Mouse (Mus musculus) lung, embryonic 14.5 days (tissue): ENCODE measurements around the gene Sparc. TPM values are rescaled to one million over a fixed set of nuclear protein-coding genes. Genes with fewer than 3 reads are reported as not detected.
"Not testable (repeated sequence)": the region's sequence is repeated elsewhere in the genome, so short reads cannot be mapped to it uniquely, and the experiment has no call there.

ENCODE experiments used
- ATAC-seq: fragments of 200-750 bp; cut with Nextera tagmentation; 2 replicates; pipeline ENCODE4 v1.8.0; 2017; ENCODE audit warnings: mild to moderate bottlenecking, moderate TSS enrichment, moderate library complexity; ENCODE audit not compliant: insufficient read depth
- DNase-seq: peaks from one replicate; pipeline ENCODE4 v3.0.0-alpha.2; 2015
- H3K27ac ChIP-seq: fragments of 300-500 bp; sonication (generic); 2 replicates; pipeline ENCODE4 v1.5.1; 2014; ENCODE audit warnings: low read depth, mild to moderate bottlenecking, moderate library complexity
- H3K27me3 ChIP-seq: fragments of 300-500 bp; sonication (generic); 2 replicates; pipeline ENCODE4 v1.6.1; 2014; ENCODE audit warnings: low read length, control low read depth; ENCODE audit not compliant: insufficient read depth
- H3K36me3 ChIP-seq: fragments of 300-500 bp; sonication (generic); 2 replicates; pipeline ENCODE4 v1.6.1; 2014; ENCODE audit warnings: control low read depth; ENCODE audit not compliant: insufficient read depth
- H3K4me1 ChIP-seq: fragments of 300-500 bp; sonication (generic); 2 replicates; pipeline ENCODE4 v1.6.1; 2014; ENCODE audit warnings: antibody characterized with exemption, control low read depth; ENCODE audit not compliant: insufficient read depth
- H3K4me2 ChIP-seq: fragments of 300-500 bp; sonication (generic); 2 replicates; pipeline ENCODE4 v1.6.1; 2014; ENCODE audit warnings: mild to moderate bottlenecking
- H3K4me3 ChIP-seq: fragments of 300-500 bp; sonication (generic); 2 replicates; pipeline ENCODE4 v1.5.1; 2014; ENCODE audit warnings: low read depth, low read length
- H3K9ac ChIP-seq: fragments of 300-500 bp; sonication (generic); 2 replicates; pipeline ENCODE4 v1.6.1; 2014
- H3K9me3 ChIP-seq: fragments of 300-500 bp; sonication (generic); 2 replicates; pipeline ENCODE4 v1.6.1; 2016; ENCODE audit warnings: low read depth, low read length, control low read depth
- CTCF ChIP-seq: IDR thresholded peaks from 2 replicates; pipeline ENCODE4 v1.5.1; 2016; ENCODE audit warnings: antibody characterized with exemption, low read depth
- WGBS: fragments of 180-500 bp; shearing (Covaris S2); extraction: QIAGEN DNeasy Blood & Tissue Kit; methylation state at CpG from one replicate; pipeline ENCODE4 v1.1.7; 2014; 5-methylcytosine and 5-hydroxymethylcytosine counted together
- polyA plus RNA-seq: library from polyadenylated mRNA; unstranded; fragments of >200 nt; fragmentation: Nextera tagmentation; extraction: Ambion mirVana; gene quantifications from 2 replicates; pipeline ENCODE4 v1.2.1, GENCODE M21; 2014

Sparc gene
- polyA plus RNA-seq, 1 experiment from 2014 or later, result 1,429 TPM

GRCm38 (mm10) chr11:55419678-55420307, 3.2 kb downstream of the Sparc start:
- 0 out of 2 replicates have a peak, but pooled peaks cover 5% of the 10 kb centered on the region for H3K36me3 ChIP-seq
- H3K4me2 ChIP-seq, result peak overlapping the region; percentile 90
- DNase-seq (peak; percentile 90), ATAC-seq (peak; percentile 93)
- no peaks in the 10 kb centered on the region for H3K9me3 ChIP-seq
- TF ChIP-seq CTCF, result peak; percentile 17; the same call in 1 of the 2 replicates
- H3K4me3 ChIP-seq, result peak overlapping the region; percentile 75
- H3K27ac ChIP-seq, result peak overlapping the region; percentile 89
- peak overlapping the region; percentile 92 for H3K9ac ChIP-seq
- 2% methylated on average over 9 of the region's 9 CpGs for WGBS
- H3K4me1 ChIP-seq, result peaks cover 34% of the 10 kb centered on the region
- H3K27me3 ChIP-seq, result no peaks in the 10 kb centered on the region

GRCm38 (mm10) chr11:55419296-55419677, 3.7 kb downstream of the Sparc start:
- no peaks in the 10 kb centered on the region for H3K9me3 ChIP-seq
- H3K4me3 ChIP-seq, result peak overlapping the region; percentile 75
- H3K36me3 ChIP-seq, result peaks cover 7% of the 10 kb centered on the region; the same call in 1 of the 2 replicates
- TF ChIP-seq CTCF, result no peak
- peak overlapping the region; percentile 92 for H3K9ac ChIP-seq
- 0% methylated on average over 4 of the region's 4 CpGs for WGBS
- peaks cover 32% of the 10 kb centered on the region for H3K4me1 ChIP-seq
- peak overlapping the region; percentile 89 for H3K27ac ChIP-seq
- no peaks in the 10 kb centered on the region for H3K27me3 ChIP-seq
- H3K4me2 ChIP-seq, result peak overlapping the region; percentile 90
- DNase-seq, result peak; percentile 49
- no peak for ATAC-seq

DNA sequence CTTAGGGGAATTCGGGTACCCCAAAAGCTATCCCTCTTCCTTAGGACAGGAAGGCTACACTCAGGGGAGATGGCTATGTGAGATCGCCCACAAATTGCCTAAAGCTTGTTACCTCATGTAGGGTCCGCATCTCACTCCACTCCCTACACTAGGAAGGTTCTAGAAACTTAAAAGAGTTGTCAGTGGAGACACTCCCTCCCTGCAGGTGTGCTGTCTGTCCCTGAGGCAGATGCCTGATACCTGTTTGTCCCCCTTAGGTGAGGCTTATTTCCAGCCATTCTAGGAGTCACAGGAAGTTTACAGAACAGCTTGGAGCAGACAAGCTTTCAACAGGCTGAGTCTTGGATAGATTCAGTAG, 4.3 kb downstream of the Sparc start:
- ATAC-seq, result no peak
- Histone ChIP-seq H3K4me1 (peaks cover 28% of the 10 kb centered on the region), H3K4me2 (peak overlapping the region; percentile 90), H3K27me3 (no peaks in the 10 kb centered on the region), H3K9me3 (no peaks in the 10 kb centered on the region), H3K36me3 (peaks cover 10% of the 10 kb centered on the region; the same call in 1 of the 2 replicates), H3K9ac (peak overlapping the region; percentile 92), H3K27ac (peak overlapping the region; percentile 89), H3K4me3 (peak overlapping the region; percentile 75)
- DNase-seq, result no peak
- WGBS, result 4% methylated on average over 3 of the region's 3 CpGs
- TF ChIP-seq CTCF, result no peak

- DNase-seq (peak; percentile 93), ATAC-seq (peak; percentile 68)
- Histone ChIP-seq H3K27me3 (no peaks in the 10 kb centered on the region), H3K9me3 (no peaks in the 10 kb centered on the region), H3K4me2 (peak overlapping the region; percentile 90), H3K36me3 (peaks cover 16% of the 10 kb centered on the region), H3K4me1 (peaks cover 24% of the 10 kb centered on the region), H3K27ac (peak overlapping the region; percentile 89), H3K9ac (peak overlapping the region; percentile 92), H3K4me3 (peak overlapping the region; percentile 75)
- no peak for TF ChIP-seq CTCF
- under 1% methylated on average over 24 of the region's 24 CpGs for WGBS
These were observed 4.9 kb downstream of the Sparc start for GRCm38 (mm10) chr11:55417898-55418703.

GRCm38 (mm10) chr11:55416609-55417265, 6.2 kb downstream of the Sparc start:
- H3K9me3 ChIP-seq, result no peaks in the 10 kb centered on the region
- peaks cover 28% of the 10 kb centered on the region for H3K36me3 ChIP-seq
- peaks cover 21% of the 10 kb centered on the region for H3K4me1 ChIP-seq
- no peak for TF ChIP-seq CTCF
- H3K4me2 ChIP-seq, result peak overlapping the region; percentile 90
- peak overlapping the region; percentile 18; the same call in 1 of the 2 replicates for H3K27ac ChIP-seq
- DNase-seq (peak; percentile 52), ATAC-seq (no peak)
- WGBS, result 37% methylated on average over 6 of the region's 6 CpGs
- H3K9ac ChIP-seq, result no peak overlapping the region
- no peaks in the 10 kb centered on the region for H3K27me3 ChIP-seq
- H3K4me3 ChIP-seq, result peak overlapping the region; percentile 75

DNA sequence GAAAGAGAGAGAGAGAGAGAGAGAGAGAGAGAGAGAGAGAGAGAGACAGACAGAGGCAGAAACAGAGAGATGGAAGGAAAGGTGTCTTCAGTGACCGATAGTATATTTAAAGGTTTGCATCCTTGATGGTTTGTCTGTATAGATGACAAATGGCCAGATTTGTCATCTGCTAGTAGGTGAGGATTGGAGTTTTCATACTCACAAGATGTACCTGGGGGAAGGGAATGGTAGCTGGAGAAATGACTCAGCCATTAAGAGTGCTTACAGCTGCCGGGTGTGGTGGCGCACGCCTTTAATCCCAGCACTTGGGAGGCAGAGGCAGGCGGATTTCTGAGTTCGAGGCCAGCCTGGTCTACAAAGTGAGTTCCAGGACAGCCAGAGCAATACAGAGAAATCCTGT, 7.3 kb downstream of the Sparc start:
- H3K4me3 ChIP-seq, DNase-seq, H3K9ac ChIP-seq, ATAC-seq, H3K27me3 ChIP-seq, H3K27ac ChIP-seq, H3K9me3 ChIP-seq: not testable (repeated sequence)
- H3K36me3 ChIP-seq, result peaks cover 34% of the 10 kb centered on the region
- peak overlapping the region; percentile 90; the same call in 1 of the 2 replicates for H3K4me2 ChIP-seq
- peaks cover 21% of the 10 kb centered on the region for H3K4me1 ChIP-seq
- WGBS, result 86% methylated on average over 6 of the region's 6 CpGs
